Mouse (Mus musculus) bone marrow macrophage, adult 2 months (primary cell): ENCODE measurements around the gene Smim7. TPM values are rescaled to one million over a fixed set of nuclear protein-coding genes. Genes with fewer than 3 reads are reported as not detected.
A peak's percentile ranks its signal among the peaks of the same experiment; 100 is the strongest.

Experiments used
- H3K27ac ChIP-seq: 2 replicates; pipeline ENCODE4 v1.5.1; 2012; ENCODE audit warnings: low read depth, low read length; ENCODE audit not compliant: insufficient read depth
- H3K4me1 ChIP-seq: 2 replicates; pipeline ENCODE4 v1.6.1; 2012; ENCODE audit warnings: low read length; ENCODE audit not compliant: control insufficient read depth, insufficient read depth
- H3K4me3 ChIP-seq: 2 replicates; pipeline ENCODE4 v1.5.1; 2012; ENCODE audit warnings: mild to moderate bottlenecking, low read length, moderate library complexity; ENCODE audit not compliant: insufficient read depth
- CTCF ChIP-seq: IDR thresholded peaks from 2 replicates; pipeline ENCODE4 v1.5.1; 2012; ENCODE audit warnings: low read depth, mild to moderate bottlenecking, low read length, moderate library complexity
- POLR2A ChIP-seq: IDR thresholded peaks from 2 replicates; pipeline ENCODE4 v1.6.1; 2012; ENCODE audit warnings: mild to moderate bottlenecking, low read depth, low read length, borderline replicate concordance
- polyA plus RNA-seq: library from polyadenylated mRNA; stranded (reverse); fragments of >200 nt; gene quantifications from 2 replicates; pipeline ENCODE4 v1.2.4, GENCODE M21; 2012; ENCODE audit not compliant: missing spikeins, insufficient read depth, insufficient read length

The Smim7 gene
- polyA plus RNA-seq, 1 experiment, result 68.6 TPM

DNA sequence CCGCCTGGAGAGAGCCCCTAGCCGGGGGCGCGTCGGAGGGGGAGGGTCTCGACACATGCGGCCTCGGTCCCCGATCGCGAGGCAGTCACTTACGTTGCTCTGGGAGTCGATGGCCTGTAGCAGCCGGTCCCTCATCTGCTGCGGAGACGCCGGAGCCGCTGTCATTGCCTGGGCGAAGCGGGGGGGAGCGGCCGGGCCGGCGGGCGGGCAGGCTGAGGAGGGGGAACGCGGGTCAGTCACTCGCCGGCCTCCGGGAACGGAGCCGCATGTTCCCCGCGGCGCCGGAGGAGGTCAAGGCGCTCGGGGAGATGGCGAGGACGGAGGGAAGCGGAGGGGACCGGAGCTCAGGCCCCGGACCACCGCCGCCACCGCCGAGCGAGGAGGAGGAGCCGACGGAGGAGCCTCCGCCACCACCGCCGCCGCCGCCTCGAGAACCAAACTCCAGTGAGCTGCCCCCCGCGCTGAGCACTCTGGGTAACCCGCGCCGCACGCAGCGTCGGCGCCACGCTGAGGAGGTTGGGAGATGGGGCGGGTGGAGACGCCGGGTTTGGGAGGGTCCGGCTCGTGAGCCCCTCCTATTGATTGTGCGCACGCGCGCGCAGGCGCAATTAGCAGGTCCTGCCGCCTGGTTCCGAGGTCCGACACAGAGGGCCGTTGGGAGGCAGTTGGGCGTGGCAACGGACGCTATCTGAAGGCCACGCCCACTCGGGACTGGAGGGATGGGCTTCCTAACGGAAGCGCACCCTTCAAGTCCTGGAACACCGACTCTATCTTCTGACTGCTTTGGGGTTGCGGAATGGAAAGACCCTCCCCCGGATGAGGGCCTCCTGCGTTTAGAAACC, 22.9 kb downstream of the Smim7 start, which contains the start of gene Med26:
Gene Med26 (minus strand): TSS at position 469 of the 842 bp plus-strand sequence.
- TF ChIP-seq POLR2A (no peak), CTCF (no peak)
- H3K4me3 ChIP-seq, result peak within 1 kb of the TSS; percentile 91
- peak within 1 kb of the TSS; percentile 84 for H3K27ac ChIP-seq
- H3K4me1 ChIP-seq, result peaks cover 8% of the 10 kb centered on the region

DNA sequence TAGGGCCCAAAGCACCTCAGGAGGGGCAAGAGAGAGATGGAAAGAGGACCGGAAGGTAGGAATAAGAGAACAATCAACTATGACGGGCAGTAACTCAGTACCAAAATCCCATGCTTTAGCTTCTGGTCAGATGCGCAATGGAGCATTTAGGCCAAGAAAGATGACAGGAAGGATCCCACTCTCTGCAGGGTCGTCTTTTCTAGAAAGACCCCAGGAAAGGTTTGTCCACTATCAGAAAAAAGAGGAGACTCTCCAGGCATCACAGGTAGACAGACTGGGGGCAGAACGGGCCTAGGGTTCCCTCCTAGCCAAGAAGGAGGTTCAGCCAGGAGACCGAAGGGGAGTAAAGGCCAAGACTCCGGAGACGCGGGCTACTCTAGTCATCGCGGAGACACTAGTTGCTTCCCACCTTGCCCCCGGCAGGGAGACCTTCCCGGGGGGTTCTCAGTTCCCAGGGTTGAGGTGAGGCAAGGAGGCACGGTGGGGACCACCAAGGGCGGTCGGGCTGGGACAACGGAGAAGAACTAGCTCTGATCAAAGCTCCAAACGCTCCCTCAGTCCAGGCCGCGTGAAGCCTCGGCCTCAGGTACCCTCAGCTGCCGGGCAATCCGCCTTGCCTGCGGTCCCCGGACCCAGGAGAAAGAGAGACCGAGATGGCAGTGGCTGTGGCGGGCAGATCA, 23.6 kb downstream of the Smim7 start:
- Histone ChIP-seq H3K27ac (no peak overlapping the region), H3K4me3 (peak overlapping the region; percentile 89), H3K4me1 (peaks cover 8% of the 10 kb centered on the region)
- TF ChIP-seq POLR2A, result no peak
- TF ChIP-seq CTCF, result no peak

DNA sequence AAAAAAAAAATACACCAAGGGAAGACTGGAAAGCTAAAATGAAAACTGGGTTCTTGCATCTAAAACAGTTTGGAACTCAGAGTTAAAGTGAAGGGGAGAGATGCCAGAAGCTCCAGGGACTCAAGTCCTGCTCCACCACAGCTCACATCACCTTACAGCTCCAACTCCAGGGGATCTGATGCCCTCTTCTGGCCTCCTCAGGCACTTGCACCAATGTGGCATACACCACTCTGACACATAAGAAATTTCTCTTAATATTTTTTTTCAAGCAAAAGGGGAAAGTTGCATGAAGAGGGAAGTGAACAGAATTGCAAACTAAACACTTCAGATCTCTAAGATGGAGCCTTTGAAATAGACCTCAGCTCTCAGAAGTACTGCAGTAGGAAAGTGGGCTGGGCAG, 31.7 kb downstream of the Smim7 start:
- TF ChIP-seq POLR2A (no peak), CTCF (peak; percentile 50; the same call in 1 of the 2 replicates)
- H3K4me3 ChIP-seq, result no peak overlapping the region
- H3K27ac ChIP-seq, result 0 out of 2 replicates have a peak overlapping the region, but pooled peaks have one; percentile 7
- H3K4me1 ChIP-seq, result peaks cover 23% of the 10 kb centered on the region

DNA sequence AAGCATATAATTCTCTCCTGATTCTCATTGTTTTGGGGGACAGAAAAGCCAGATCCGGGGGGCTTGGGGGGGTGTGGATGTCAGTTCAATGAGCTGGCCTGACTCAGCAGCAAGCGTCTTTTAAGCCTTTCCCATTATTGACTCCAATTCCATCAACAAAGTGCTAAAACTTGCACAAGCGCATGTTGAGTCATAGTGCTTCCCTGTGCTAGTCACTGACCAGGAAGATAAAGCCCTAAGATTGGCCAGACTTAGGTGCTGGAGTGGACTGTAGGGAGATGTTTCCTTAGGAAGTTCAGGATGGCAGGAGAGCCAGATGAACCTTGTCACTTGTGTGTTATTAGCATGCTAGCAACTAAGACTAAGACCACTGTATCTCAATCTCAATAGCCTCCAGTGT, 36.0 kb downstream of the Smim7 start:
- Histone ChIP-seq H3K4me1 (peaks cover 35% of the 10 kb centered on the region), H3K4me3 (no peak overlapping the region), H3K27ac (no peak overlapping the region)
- TF ChIP-seq CTCF, result no peak
- no peak for TF ChIP-seq POLR2A

DNA sequence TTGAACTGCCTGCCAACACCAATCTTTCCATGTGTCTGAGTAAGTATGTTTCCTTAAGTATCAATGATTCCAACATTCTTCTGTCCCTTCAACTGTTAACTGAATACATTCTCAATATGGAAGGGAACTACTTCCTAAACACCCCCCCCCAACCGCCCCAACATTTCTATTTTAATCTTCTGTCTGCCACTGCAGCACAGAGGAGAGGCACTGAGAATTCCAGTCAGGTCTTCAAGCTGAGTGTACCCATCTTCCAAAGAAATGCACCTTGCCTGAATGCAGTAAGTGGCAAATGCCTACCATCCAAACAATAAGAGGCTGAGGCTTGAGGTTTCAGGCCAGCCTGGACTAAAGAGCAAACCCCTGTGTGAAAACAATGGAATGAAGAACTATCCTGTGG, 38.8 kb downstream of the Smim7 start:
- Histone ChIP-seq H3K4me1 (peaks cover 36% of the 10 kb centered on the region), H3K27ac (no peak overlapping the region), H3K4me3 (no peak overlapping the region)
- TF ChIP-seq CTCF (no peak), POLR2A (no peak)

DNA sequence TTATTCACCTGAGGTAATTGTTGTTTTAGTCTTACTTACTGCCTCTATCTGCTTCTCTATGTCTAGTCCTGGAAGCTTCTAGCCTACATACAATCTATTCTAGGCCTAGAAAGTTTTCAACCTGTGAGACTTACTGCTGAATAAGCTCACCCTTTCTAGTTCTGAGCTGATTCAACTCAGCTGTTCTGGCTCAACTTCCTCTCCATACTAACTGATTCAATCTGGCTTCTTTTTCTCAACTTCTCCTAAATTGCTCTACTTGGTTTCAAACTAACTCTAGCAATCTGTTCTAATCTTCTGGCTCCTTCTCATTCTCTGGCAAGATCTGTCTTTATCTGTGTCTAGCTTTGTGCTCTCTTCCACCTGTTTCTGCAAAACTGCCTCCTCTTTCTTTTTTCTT, 49.0 kb downstream of the Smim7 start:
- Histone ChIP-seq H3K4me3 (no peak overlapping the region), H3K4me1 (peaks cover 7% of the 10 kb centered on the region), H3K27ac (0 out of 2 replicates have a peak overlapping the region, but pooled peaks have one; percentile 15)
- TF ChIP-seq CTCF, result no peak
- no peak for TF ChIP-seq POLR2A

DNA sequence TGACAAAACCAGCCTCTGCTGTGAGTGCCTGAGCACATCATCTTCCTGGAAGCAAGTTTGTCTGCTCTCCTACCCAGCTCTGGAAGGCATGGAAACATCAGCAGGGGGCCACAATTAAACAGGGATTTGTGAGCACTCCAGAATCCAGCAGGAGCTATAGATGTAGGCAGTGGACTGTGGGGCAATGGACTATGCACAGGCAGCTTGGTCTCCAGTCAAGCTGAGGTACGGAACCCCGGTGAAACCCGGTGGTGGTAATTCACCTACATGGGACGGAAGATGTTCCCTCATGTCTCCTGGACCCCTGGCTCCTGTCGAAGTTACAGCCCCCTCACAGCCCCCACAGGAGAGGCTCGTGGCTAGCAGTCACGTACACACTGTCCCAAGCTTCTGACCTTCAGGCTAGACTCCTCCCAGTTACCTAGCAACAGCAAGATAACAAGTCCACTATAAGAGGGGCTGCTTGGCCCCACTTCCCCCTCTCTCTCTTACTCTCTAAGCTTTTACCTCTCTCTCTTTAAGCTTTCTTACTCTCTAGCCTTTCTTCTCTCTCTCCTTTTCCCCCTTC, 53.4 kb downstream of the Smim7 start:
- TF ChIP-seq CTCF, result no peak
- TF ChIP-seq POLR2A, result no peak
- Histone ChIP-seq H3K27ac (no peak overlapping the region), H3K4me3 (no peak overlapping the region), H3K4me1 (peaks cover 7% of the 10 kb centered on the region)

Other genes starting within 250 kb of the Smim7 start
- gene Eps15l1, start 149.6 kb downstream of the Smim7 start, polyA plus RNA-seq, result 64.0 and 65.1 TPM in 2 replicates
- 0.52 and 0.79 TPM in 2 replicates for gene Calr3, start 127.2 kb downstream of the Smim7 start, polyA plus RNA-seq
- gene 1700030K09Rik, start 127.2 kb downstream of the Smim7 start, polyA plus RNA-seq, result 6.2 and 13.5 TPM in 2 replicates
- 43.8 and 48.8 TPM in 2 replicates for gene Cherp, start 95.9 kb downstream of the Smim7 start, polyA plus RNA-seq
- gene Slc35e1, start 78.5 kb downstream of the Smim7 start, polyA plus RNA-seq, result 28.8 and 34.5 TPM in 2 replicates
- gene Med26, start 22.8 kb downstream of the Smim7 start, polyA plus RNA-seq, result 7.5 and 7.8 TPM in 2 replicates
- 8.5 and 9.5 TPM in 2 replicates for gene Tmem38a, start 967 bp upstream of the Smim7 start, polyA plus RNA-seq
- 0.08 and 0.11 TPM in 2 replicates for gene Nwd1, start 75.6 kb upstream of the Smim7 start, polyA plus RNA-seq
- gene Sin3b, start 152.2 kb upstream of the Smim7 start, polyA plus RNA-seq, result 117 and 124 TPM in 2 replicates
- not detected in 2 replicates for gene F2rl3, start 190.8 kb upstream of the Smim7 start, polyA plus RNA-seq